Mouse (Mus musculus) forebrain, embryonic 14.5 days (tissue): Measurements from ENCODE around the gene 2610021A01Rik. TPM values are rescaled to one million over a fixed set of nuclear protein-coding genes. Genes with fewer than 3 reads are reported as not detected.
"Not testable (repeated sequence)": the region's sequence is repeated elsewhere in the genome, so short reads cannot be mapped to it uniquely, and the experiment has no call there.

Source experiments
- ATAC-seq: fragments of 200-750 bp; cut with Nextera tagmentation; 2 replicates; pipeline ENCODE4 v1.8.0; 2017; ENCODE audit warnings: mild to moderate bottlenecking, moderate library complexity
- DNase-seq: peaks from one replicate; pipeline ENCODE4 v3.0.0-alpha.2; 2015; ENCODE audit warnings: low spot score
- H3K27ac ChIP-seq: fragments of 300-500 bp; sonication (generic); 2 replicates; pipeline ENCODE4 v1.5.1; 2014; ENCODE audit warnings: low read depth, mild to moderate bottlenecking, control low read depth, low read length, moderate library complexity
- H3K27me3 ChIP-seq: fragments of 300-500 bp; sonication (generic); replicated peaks from 2 replicates; pipeline ENCODE4 v1.6.1; 2014; ENCODE audit warnings: low read length, control low read depth, mixed read lengths; ENCODE audit not compliant: control insufficient read depth, insufficient read depth
- H3K36me3 ChIP-seq: fragments of 300-500 bp; sonication (generic); 2 replicates; pipeline ENCODE4 v1.6.1; 2014; ENCODE audit warnings: low read length, control low read depth; ENCODE audit not compliant: control insufficient read depth, insufficient read depth
- H3K4me1 ChIP-seq: fragments of 300-500 bp; sonication (generic); 2 replicates; pipeline ENCODE4 v1.6.1; 2014; ENCODE audit warnings: antibody characterized with exemption, low read length, control low read depth; ENCODE audit not compliant: control insufficient read depth, insufficient read depth
- H3K4me2 ChIP-seq: fragments of 300-500 bp; sonication (generic); 2 replicates; pipeline ENCODE4 v1.6.1; 2014; ENCODE audit warnings: mild to moderate bottlenecking, control low read depth, low read length
- H3K4me3 ChIP-seq: fragments of 300-500 bp; sonication (generic); 2 replicates; pipeline ENCODE4 v1.5.1; 2014; ENCODE audit warnings: low read depth, low read length, control low read depth
- H3K9ac ChIP-seq: fragments of 300-500 bp; sonication (generic); 2 replicates; pipeline ENCODE4 v1.6.1; 2014; ENCODE audit warnings: mild to moderate bottlenecking, low read length, control low read depth, moderate library complexity
- H3K9me3 ChIP-seq: fragments of 300-500 bp; sonication (generic); replicated peaks from 2 replicates; pipeline ENCODE4 v1.6.1; 2016; ENCODE audit warnings: low read length, control low read depth, mixed read lengths; ENCODE audit not compliant: control insufficient read depth
- WGBS: fragments of 180-500 bp; shearing (Covaris S2); extraction: QIAGEN DNeasy Blood & Tissue Kit; methylation state at CpG from one replicate; pipeline ENCODE4 v1.1.7; 2014; 5-methylcytosine and 5-hydroxymethylcytosine counted together
- polyA plus RNA-seq: library from polyadenylated mRNA; unstranded; fragments of >200 nt; fragmentation: Nextera tagmentation; extraction: Ambion mirVana; gene quantifications from 2 replicates; pipeline ENCODE4 v1.2.1, GENCODE M21; 2014

Gene 2610021A01Rik
- polyA plus RNA-seq, 1 experiment from 2014 or later = 18.5 TPM

GRCm38 (mm10) chr7:41616241-41616640, 17.2 kb downstream of the 2610021A01Rik start:
- H3K36me3 ChIP-seq = peaks cover 46% of the 10 kb centered on the region
- H3K4me3 ChIP-seq, H3K9ac ChIP-seq, ATAC-seq, H3K4me1 ChIP-seq, H3K9me3 ChIP-seq, H3K27ac ChIP-seq, H3K4me2 ChIP-seq, DNase-seq, H3K27me3 ChIP-seq: not testable (repeated sequence)
- 98% methylated on average over 1 of the region's 1 CpGs for WGBS

DNA sequence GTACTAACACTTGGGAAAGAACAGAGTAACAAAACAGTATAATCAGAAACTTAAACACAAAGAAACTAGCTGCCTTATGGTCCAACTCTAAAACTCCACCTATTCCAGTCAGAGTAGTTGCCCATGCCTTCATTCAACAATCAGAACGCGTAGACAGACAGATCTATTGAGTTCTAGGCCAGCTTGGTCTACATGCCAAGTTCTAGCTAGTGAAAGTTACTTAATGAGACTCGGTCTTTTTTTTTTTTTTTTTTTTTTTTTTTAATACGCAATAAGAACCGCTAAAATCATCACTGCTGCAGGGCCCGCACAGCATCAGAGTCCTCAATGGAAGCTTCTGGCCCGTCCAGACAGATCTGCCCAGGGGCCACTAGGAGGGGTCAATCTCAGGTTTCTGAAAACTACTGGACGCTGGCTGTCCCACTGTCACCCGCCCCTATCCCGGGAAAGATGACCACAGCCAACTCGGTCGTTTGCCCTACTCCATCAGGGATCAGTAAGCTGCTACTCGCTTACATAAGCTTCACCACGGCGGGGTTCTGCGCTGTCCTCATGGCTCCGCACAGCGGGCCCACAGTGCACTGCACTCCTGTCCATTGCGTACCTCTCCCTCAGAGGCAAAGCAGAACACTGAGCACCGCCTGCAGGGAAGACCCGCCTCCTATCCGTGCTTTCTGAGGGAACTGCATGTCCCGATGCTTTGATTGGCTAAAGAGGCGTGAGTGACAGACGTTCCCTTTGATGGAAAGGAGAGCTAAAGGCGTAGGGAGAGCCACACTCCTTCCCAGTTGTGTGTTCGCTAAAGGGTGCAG, 33.6 kb downstream of the 2610021A01Rik start, which contains the start of gene Zfp788:
Gene Zfp788 (plus strand): TSS at position 795 of the 812 bp plus-strand sequence.
- Histone ChIP-seq H3K9ac (peak within 1 kb of the TSS; percentile 73), H3K4me1 (no peaks in the 10 kb centered on the region; the same call in 1 of the 2 replicates), H3K9me3 (peaks cover 11% of the 10 kb centered on the region), H3K27me3 (no peaks in the 10 kb centered on the region), H3K36me3 (peaks cover 30% of the 10 kb centered on the region), H3K27ac (peak within 1 kb of the TSS; percentile 93), H3K4me2 (peak within 1 kb of the TSS; percentile 63), H3K4me3 (peak within 1 kb of the TSS; percentile 55)
- DNase-seq (peak; percentile 98), ATAC-seq (peak; percentile 97)
- under 1% methylated on average over 27 of the region's 27 CpGs for WGBS

DNA sequence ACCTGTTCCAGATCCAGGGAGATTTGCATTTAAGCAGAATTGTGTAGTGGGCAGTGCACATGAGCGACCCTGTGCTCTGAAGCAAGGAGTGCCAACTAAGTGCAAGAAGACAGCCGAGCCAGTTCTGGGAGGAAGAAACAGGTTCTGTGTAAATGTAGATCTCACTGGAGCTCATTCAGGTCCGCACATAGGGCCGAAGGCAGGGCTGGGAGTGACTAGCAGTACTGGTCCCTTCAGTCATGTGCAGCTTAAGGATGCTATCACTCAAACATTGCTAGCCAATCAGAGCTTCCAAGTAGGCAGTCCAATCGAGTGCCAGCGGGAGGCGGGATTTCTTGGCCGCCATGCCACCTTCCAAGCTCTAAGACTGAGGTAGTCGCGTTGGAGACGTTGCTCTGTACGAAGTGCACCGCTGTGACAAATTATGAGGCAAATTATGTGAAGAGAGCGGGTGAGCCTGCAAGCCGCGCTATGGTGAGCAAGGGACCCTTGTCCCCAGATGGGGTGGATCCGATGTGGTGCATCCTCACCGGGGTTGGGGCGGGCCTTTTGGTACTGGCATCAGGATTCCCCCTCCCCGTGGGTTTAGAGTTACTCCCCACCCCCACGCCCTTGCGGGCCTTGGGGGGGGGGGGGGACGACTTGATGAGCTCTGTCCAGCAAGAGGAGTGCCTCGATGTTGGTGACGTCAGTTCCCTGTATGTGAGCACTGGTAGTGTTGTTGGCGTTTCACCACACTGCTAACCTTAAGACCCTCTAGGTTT, 34.4 kb downstream of the 2610021A01Rik start:
- WGBS = under 1% methylated on average over 24 of the region's 26 CpGs
- peaks cover 31% of the 10 kb centered on the region for H3K36me3 ChIP-seq
- ATAC-seq = peak; percentile 97
- H3K4me3 ChIP-seq = peak overlapping the region; percentile 55
- no peaks in the 10 kb centered on the region for H3K27me3 ChIP-seq
- H3K9me3 ChIP-seq = peaks cover 11% of the 10 kb centered on the region
- peak overlapping the region; percentile 93 for H3K27ac ChIP-seq
- H3K4me2 ChIP-seq = peak overlapping the region; percentile 63
- peak; percentile 98 for DNase-seq
- peak overlapping the region; percentile 73 for H3K9ac ChIP-seq
- no peaks in the 10 kb centered on the region; the same call in 1 of the 2 replicates for H3K4me1 ChIP-seq

DNA sequence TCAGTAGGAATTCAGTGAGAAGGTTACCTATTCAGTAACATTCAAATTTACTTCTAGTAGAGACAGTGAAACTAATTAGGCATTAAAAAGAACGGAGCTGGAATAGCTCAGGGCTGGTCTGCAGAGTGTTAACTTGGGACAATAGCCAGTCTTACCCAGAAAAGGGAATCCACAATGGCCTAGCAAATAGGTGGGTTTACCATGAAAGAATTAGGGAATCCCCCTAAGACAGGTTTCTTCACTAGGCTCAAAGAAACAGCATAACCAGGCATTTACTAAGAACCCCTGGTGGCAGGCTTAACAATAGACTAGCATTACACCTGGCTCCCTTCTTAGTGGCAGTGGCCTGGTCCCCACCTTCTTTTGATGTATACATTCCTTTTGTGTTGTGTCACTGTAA, 75.3 kb downstream of the 2610021A01Rik start:
- not testable (repeated sequence) for H3K36me3 ChIP-seq, H3K27me3 ChIP-seq, H3K4me3 ChIP-seq, H3K9ac ChIP-seq, ATAC-seq, DNase-seq, H3K9me3 ChIP-seq, H3K4me1 ChIP-seq, H3K4me2 ChIP-seq, H3K27ac ChIP-seq
- 50% methylated on average over 1 of the region's 1 CpGs for WGBS

Other genes with a start within 250 kb of the 2610021A01Rik start
- gene AI987944, start 205.9 kb upstream of the 2610021A01Rik start, polyA plus RNA-seq = 10.1 and 11.2 TPM in 2 replicates
- gene Vmn2r57, start 150.5 kb upstream of the 2610021A01Rik start, polyA plus RNA-seq = 0.24 and 0.28 TPM in 2 replicates
- 0.10 TPM in 1 of 2 replicates, not detected in the other for gene Gm20449, start 99.8 kb upstream of the 2610021A01Rik start, polyA plus RNA-seq
- 5.1 and 5.2 TPM in 2 replicates for gene AW146154, start 99.3 kb upstream of the 2610021A01Rik start, polyA plus RNA-seq
- gene Gm6871, start 25.6 kb upstream of the 2610021A01Rik start, polyA plus RNA-seq = not detected in 2 replicates
- 27.9 and 30.2 TPM in 2 replicates for gene Zfp788, start 34.0 kb downstream of the 2610021A01Rik start, polyA plus RNA-seq